Mouse (Mus musculus) CH12.LX (cell line): ENCODE measurements at regions not wholly inside any gene's neighbourhood (a gene's known extent, or its start where the extent isn't known, plus 50 kb on each side); places are given as distances from the start of the nearest gene placed in this dataset.

Experiments used
- CTCF ChIP-seq, 2 experiments: IDR thresholded peaks in 1 of 2; conservative IDR thresholded peaks in 1 of 2; 2 replicates each; pipeline ENCODE4 v1.5.1; 2011 to 2012; ENCODE audit warnings: low read depth in 2 of 2, low read length in 2 of 2, improper control_type of control experiment in 1 of 2, inconsistent platforms in 1 of 2, mild to moderate bottlenecking in 1 of 2, moderate library complexity in 1 of 2
- EP300 ChIP-seq: IDR thresholded peaks from 2 replicates; pipeline ENCODE4 v1.6.1; 2011; ENCODE audit warnings: low read length, improper control_type of control experiment
- HCFC1 ChIP-seq: IDR thresholded peaks from 2 replicates; pipeline ENCODE4 v1.6.1; 2012; ENCODE audit warnings: low read depth, mild to moderate bottlenecking, inconsistent platforms, low read length, improper control_type of control experiment
- MAZ ChIP-seq: IDR thresholded peaks from 2 replicates; pipeline ENCODE4 v1.6.1; 2012; ENCODE audit warnings: low read depth, mild to moderate bottlenecking, inconsistent platforms, low read length, improper control_type of control experiment, moderate library complexity
- NELFE ChIP-seq: IDR thresholded peaks from 2 replicates; pipeline ENCODE4 v1.6.1; 2011; ENCODE audit warnings: low read depth, low read length, improper control_type of control experiment
- POLR2A ChIP-seq: IDR thresholded peaks from 2 replicates; pipeline ENCODE4 v1.6.1; 2011; ENCODE audit warnings: low read depth, mild to moderate bottlenecking, improper control_type of control experiment, low read length
- SIN3A ChIP-seq: IDR thresholded peaks from 2 replicates; pipeline ENCODE4 v1.6.1; 2012; ENCODE audit warnings: low read length, improper control_type of control experiment, inconsistent platforms
- SMC3 ChIP-seq: IDR thresholded peaks from 2 replicates; pipeline ENCODE4 v1.6.1; 2011; ENCODE audit warnings: low read depth, low read length, improper control_type of control experiment
- ZNF384 ChIP-seq: IDR thresholded peaks from 2 replicates; pipeline ENCODE4 v1.6.1; 2012; ENCODE audit warnings: low read depth, low read length, improper control_type of control experiment, inconsistent platforms

DNA sequence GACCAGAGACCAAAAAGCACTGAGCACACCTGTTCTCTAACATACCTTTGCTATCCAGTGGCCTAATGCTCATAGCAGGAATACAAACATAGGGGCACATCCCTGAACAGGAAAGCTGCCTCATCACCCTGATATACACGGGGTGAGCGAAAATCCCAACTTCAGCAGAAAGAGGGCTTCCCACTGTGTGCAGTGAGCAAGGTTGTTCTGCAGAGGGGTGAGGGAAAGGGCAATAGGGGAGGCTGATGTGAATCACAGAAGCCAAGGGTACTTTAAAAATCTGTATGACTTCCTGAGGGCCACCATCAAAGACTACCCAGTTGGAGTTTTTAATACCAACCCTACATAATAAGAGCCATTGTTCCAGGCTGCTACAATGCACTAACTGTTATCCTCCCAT lies 245.7 kb downstream of the Adgrl2 start:
- no peak for TF ChIP-seq CTCF (conservative IDR thresholded peaks at IDR 0.05 in 1 of 2, IDR thresholded peaks at IDR 0.05 in 1 of 2; ENCODE audit: low read depth in 2 of 2, low read length in 2 of 2)
- no peak for TF ChIP-seq SIN3A
- TF ChIP-seq ZNF384 = no peak
- no peak for TF ChIP-seq EP300
- no peak for TF ChIP-seq SMC3
- TF ChIP-seq POLR2A = no peak
- no peak for TF ChIP-seq NELFE
- TF ChIP-seq MAZ = no peak
- no peak for TF ChIP-seq HCFC1
